Mouse (Mus musculus) kidney, embryonic 16.5 days (tissue): ENCODE data around the gene Tbc1d1. TPM values are rescaled to one million over a fixed set of nuclear protein-coding genes. Genes with fewer than 3 reads are reported as not detected.

Experiments used
- ATAC-seq: fragments of 200-750 bp; cut with Nextera tagmentation; 2 replicates; pipeline ENCODE4 v1.8.0; 2017; ENCODE audit warnings: moderate TSS enrichment; ENCODE audit not compliant: low FRiP score, low TSS enrichment
- H3K27ac ChIP-seq: fragments of 300-500 bp; sonication (generic); 2 replicates; pipeline ENCODE4 v1.5.1; 2014; ENCODE audit warnings: low read length
- H3K27me3 ChIP-seq: fragments of 300-500 bp; sonication (generic); 2 replicates; pipeline ENCODE4 v1.6.1; 2014; ENCODE audit warnings: low read length, control low read depth, mixed read lengths; ENCODE audit not compliant: insufficient read depth
- H3K36me3 ChIP-seq: fragments of 300-500 bp; sonication (generic); 2 replicates; pipeline ENCODE4 v1.6.1; 2014; ENCODE audit warnings: low read length, control low read depth, mixed read lengths; ENCODE audit not compliant: insufficient read depth
- H3K4me1 ChIP-seq: fragments of 300-500 bp; sonication (generic); 2 replicates; pipeline ENCODE4 v1.6.1; 2014; ENCODE audit warnings: low read length, control low read depth, mixed read lengths; ENCODE audit not compliant: insufficient read depth
- H3K4me2 ChIP-seq: fragments of 300-500 bp; sonication (generic); replicated peaks from 2 replicates; pipeline ENCODE4 v1.6.1; 2014; ENCODE audit warnings: low read depth, low read length
- H3K4me3 ChIP-seq: fragments of 300-500 bp; sonication (generic); 2 replicates; pipeline ENCODE4 v1.5.1; 2014; ENCODE audit warnings: mild to moderate bottlenecking, low read length
- H3K9ac ChIP-seq: fragments of 300-500 bp; sonication (generic); replicated peaks from 2 replicates; pipeline ENCODE4 v1.6.1; 2014; ENCODE audit warnings: low read length
- H3K9me3 ChIP-seq: fragments of 300-500 bp; sonication (generic); 2 replicates; pipeline ENCODE4 v1.6.1; 2016; ENCODE audit warnings: low read length, control low read depth
- WGBS: fragments of 180-500 bp; shearing (Covaris S2); extraction: QIAGEN DNeasy Blood & Tissue Kit; methylation state at CpG from one replicate; pipeline ENCODE4 v1.1.7; 2014; 5-methylcytosine and 5-hydroxymethylcytosine counted together
- polyA plus RNA-seq: library from polyadenylated mRNA; unstranded; fragments of >200 nt; fragmentation: Nextera tagmentation; extraction: Ambion mirVana; gene quantifications from 2 replicates; pipeline ENCODE4 v1.2.1, GENCODE M21; 2015

Gene Tbc1d1
- polyA plus RNA-seq, 1 experiment from 2014 or later = 39.5 TPM

DNA sequence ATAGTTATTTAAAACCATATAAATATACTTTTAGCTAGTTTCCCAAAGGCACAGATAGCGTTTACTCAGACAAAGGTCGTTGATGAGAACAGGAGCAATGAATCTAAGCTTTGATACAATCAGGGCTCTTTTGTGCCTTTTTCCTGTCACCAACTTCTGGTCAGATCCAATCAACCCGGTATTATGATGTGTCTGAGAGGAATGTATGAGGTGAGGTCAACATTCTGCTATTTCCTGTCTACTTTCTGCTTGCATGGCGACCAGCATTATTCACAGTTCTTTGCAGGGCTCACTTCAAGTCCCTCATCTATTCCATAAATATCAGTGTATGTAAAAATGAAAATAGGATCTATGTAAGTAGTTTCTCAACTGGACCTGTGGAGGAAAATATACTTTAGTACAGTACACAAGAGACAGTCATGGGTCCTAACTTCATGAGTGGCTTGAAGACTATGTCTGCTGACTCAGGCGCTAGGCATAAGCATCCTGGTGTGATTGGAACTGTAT lies 18.4 kb downstream of the Tbc1d1 start:
- WGBS = 55% methylated on average over 5 of the region's 5 CpGs
- Histone ChIP-seq H3K9ac (no peak overlapping the region), H3K27me3 (no peaks in the 10 kb centered on the region), H3K9me3 (no peaks in the 10 kb centered on the region), H3K4me2 (no peak overlapping the region), H3K4me3 (no peak overlapping the region), H3K36me3 (no peaks in the 10 kb centered on the region), H3K4me1 (no peaks in the 10 kb centered on the region), H3K27ac (no peak overlapping the region)
- ATAC-seq = no peak

DNA sequence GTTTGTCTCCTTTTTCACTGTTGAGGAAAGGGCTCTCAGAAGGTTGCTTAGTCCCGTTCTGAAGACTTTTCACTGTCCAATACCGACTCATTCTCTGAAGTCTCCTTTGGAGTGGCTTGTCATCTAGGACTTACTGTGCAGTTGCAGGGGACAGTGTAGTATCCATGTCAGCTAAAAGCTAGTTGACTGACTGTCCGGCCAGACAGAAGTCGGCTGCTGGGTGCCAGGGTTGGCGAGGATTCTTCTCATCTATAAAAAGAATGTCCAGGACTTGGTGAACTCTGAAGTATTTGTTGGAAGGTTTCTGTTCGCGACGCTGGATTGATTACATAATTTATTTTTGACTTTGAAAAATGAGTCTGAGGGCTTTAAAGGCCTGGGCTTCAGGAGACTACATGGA lies 24.4 kb downstream of the Tbc1d1 start:
- no peak overlapping the region for H3K9ac ChIP-seq
- H3K4me2 ChIP-seq = no peak overlapping the region
- 69% methylated on average over 8 of the region's 8 CpGs for WGBS
- no peaks in the 10 kb centered on the region for H3K9me3 ChIP-seq
- H3K27me3 ChIP-seq = no peaks in the 10 kb centered on the region
- no peak overlapping the region for H3K27ac ChIP-seq
- H3K4me3 ChIP-seq = no peak overlapping the region
- no peaks in the 10 kb centered on the region for H3K36me3 ChIP-seq
- H3K4me1 ChIP-seq = no peaks in the 10 kb centered on the region
- ATAC-seq = no peak

DNA sequence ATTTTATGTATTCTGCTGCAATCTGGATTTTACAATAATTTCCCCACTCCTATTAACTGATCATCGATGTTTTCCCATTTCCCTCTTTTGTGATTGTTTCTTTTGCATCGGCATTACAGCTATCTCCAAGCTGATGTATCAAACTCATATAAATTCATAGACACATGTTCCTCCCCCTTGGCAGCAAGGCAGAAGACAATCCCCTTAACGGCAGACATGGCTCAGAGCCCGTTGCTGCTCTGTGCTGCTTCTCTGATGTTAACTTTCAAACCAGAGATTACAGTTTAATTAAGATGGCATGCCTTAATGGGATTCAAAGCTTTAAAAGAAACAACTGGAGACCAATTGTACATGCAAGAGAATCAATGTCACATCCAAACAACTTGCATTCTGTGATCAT lies 27.6 kb downstream of the Tbc1d1 start:
- 61% methylated on average over 4 of the region's 4 CpGs for WGBS
- no peak overlapping the region for H3K9ac ChIP-seq
- H3K4me3 ChIP-seq = no peak overlapping the region
- no peaks in the 10 kb centered on the region for H3K36me3 ChIP-seq
- ATAC-seq = no peak
- H3K4me1 ChIP-seq = no peaks in the 10 kb centered on the region
- H3K27ac ChIP-seq = no peak overlapping the region
- H3K4me2 ChIP-seq = no peak overlapping the region
- H3K9me3 ChIP-seq = no peaks in the 10 kb centered on the region
- H3K27me3 ChIP-seq = no peaks in the 10 kb centered on the region

DNA sequence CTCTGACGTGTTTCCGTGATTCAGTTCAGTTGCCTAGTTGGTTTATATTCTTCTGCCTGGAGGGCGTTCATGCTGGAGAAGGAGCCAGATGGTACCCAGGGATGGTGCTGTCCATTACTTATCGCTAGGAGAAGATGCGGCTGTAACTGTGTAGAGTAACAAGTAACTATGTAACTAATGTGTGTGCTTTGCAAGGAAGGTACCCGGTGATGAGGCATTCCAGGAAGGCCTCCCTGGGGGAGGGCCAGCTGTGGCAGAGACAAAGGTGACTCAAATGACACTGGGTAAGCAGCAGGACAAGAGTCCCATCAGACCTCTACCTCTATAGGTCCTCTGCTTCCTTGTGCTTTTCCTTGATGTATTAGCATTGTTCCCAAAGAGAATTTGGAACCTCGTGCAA lies 29.2 kb downstream of the Tbc1d1 start:
- 62% methylated on average over 7 of the region's 7 CpGs for WGBS
- no peaks in the 10 kb centered on the region for H3K36me3 ChIP-seq
- no peaks in the 10 kb centered on the region for H3K4me1 ChIP-seq
- H3K4me3 ChIP-seq = no peak overlapping the region
- no peak overlapping the region for H3K4me2 ChIP-seq
- H3K27ac ChIP-seq = no peak overlapping the region
- peak; percentile 71 for ATAC-seq
- H3K27me3 ChIP-seq = no peaks in the 10 kb centered on the region
- no peak overlapping the region for H3K9ac ChIP-seq
- H3K9me3 ChIP-seq = no peaks in the 10 kb centered on the region

DNA sequence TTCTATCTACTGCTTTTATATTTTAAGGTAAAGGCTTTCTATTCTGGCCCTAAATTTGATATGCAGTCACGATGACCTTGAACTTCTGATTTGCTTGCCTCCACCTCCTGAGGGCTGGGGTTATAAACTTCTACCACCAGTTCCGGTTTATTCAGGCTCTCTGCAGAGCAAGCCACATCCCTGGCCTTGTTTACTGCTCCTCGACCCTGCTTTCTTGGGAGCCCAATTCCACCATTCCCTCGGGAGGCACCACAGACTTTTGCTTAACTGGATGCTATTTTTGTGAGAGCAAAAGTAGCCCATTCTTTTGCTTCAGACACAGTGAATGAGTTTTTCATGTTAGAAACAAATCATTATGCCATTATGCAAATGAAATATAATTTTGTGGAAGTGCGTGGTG lies 30.5 kb downstream of the Tbc1d1 start:
- 57% methylated on average over 5 of the region's 5 CpGs for WGBS

DNA sequence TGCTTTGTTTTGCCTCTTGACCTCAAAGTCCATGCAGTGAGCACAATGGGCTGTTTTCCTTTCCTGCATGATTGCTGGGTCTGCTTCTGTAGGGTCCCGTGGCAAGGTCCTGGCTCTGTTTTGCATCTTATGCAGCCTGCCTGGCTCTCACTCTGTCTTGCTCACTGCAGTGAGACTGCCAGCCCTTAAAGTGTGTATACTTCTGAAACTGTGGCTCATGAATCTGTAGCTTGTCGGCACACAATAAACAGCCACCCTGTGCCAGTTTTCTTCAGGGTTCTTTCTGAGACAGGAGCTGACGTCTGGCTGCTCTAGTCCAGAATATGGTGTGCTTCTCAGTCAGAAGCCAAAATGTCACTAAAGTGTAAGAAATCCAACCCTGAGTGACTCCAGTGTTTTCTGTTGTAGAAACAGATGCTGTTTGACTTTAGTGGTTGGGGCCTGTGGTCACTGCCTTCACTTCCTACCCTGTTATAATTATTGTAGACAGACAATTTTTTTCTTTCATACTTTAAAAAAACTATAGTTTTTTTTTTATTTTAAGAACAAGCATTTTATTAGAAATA lies 32.1 kb downstream of the Tbc1d1 start:
- H3K4me2 ChIP-seq = no peak overlapping the region
- H3K9ac ChIP-seq = no peak overlapping the region
- 53% methylated on average over 3 of the region's 3 CpGs for WGBS
- ATAC-seq = no peak
- no peaks in the 10 kb centered on the region for H3K27me3 ChIP-seq
- H3K9me3 ChIP-seq = peaks cover 7% of the 10 kb centered on the region
- peaks cover 9% of the 10 kb centered on the region; the same call in 1 of the 2 replicates for H3K36me3 ChIP-seq
- no peak overlapping the region for H3K4me3 ChIP-seq
- peaks cover under 1% of the 10 kb centered on the region; the same call in 1 of the 2 replicates for H3K4me1 ChIP-seq
- no peak overlapping the region for H3K27ac ChIP-seq

More for the DNA sequence above, 30.5 kb downstream of the Tbc1d1 start:
- Histone ChIP-seq H3K27ac (no peak overlapping the region), H3K4me3 (no peak overlapping the region), H3K9me3 (peaks cover 7% of the 10 kb centered on the region), H3K36me3 (peaks cover 9% of the 10 kb centered on the region; the same call in 1 of the 2 replicates), H3K27me3 (no peaks in the 10 kb centered on the region), H3K9ac (no peak overlapping the region), H3K4me2 (no peak overlapping the region), H3K4me1 (no peaks in the 10 kb centered on the region)
- no peak for ATAC-seq

DNA sequence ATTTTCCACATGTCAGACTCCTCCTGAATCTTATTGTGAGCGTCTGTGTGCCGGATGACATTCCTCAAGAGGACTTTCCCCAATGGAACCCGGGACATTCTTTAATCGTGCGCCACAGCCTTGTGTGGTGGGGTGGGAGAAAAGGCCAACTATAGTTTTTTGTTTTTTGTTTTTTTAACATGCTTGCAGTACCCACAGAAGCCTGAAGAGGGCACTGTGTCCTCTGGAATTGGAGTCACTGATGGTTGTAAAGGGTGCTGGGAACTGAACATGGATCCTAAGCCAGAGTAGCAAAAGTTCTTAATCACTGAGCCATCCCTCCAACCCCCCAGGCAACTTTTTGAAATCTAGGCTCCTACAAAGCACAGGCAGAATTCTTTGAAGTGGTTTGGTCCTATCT lies 34.8 kb downstream of the Tbc1d1 start:
- Histone ChIP-seq H3K4me2 (no peak overlapping the region), H3K27me3 (no peaks in the 10 kb centered on the region), H3K27ac (no peak overlapping the region), H3K9ac (no peak overlapping the region), H3K4me1 (peaks cover 5% of the 10 kb centered on the region; the same call in 1 of the 2 replicates), H3K9me3 (peaks cover 7% of the 10 kb centered on the region), H3K36me3 (peaks cover 9% of the 10 kb centered on the region; the same call in 1 of the 2 replicates), H3K4me3 (no peak overlapping the region)
- ATAC-seq = no peak
- 94% methylated on average over 5 of the region's 5 CpGs for WGBS

DNA sequence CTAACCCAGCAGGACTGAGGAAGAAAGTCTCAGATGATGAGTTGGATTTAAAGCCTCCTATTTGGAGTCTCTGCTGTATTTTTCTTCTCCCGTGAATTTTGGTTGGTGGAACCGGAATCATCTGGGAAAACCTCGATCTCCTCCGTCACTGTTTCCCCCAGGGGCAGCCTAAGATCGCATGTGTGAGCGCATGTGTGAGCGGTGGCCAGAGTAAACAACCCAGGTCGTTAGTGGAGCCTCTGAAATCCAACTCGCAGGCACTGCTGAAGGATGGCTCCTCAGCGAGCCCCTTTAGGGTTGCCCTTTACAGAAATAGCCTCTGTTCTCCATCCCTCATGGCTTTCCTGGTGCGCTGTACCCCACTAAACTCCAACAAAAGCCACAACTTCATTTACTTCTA lies 37.2 kb downstream of the Tbc1d1 start:
- 0 out of 2 replicates have a peak, but pooled peaks have one; percentile 50 for ATAC-seq
- Histone ChIP-seq H3K36me3 (peaks cover 9% of the 10 kb centered on the region; the same call in 1 of the 2 replicates), H3K9me3 (peaks cover 7% of the 10 kb centered on the region), H3K9ac (peak overlapping the region; percentile 37; the same call in 1 of the 2 replicates), H3K27ac (0 out of 2 replicates have a peak overlapping the region, but pooled peaks have one; percentile 2), H3K4me3 (peak overlapping the region; percentile 25; the same call in 1 of the 2 replicates), H3K27me3 (no peaks in the 10 kb centered on the region), H3K4me2 (peak overlapping the region; percentile 34), H3K4me1 (peaks cover 9% of the 10 kb centered on the region)
- WGBS = 22% methylated on average over 11 of the region's 11 CpGs

DNA sequence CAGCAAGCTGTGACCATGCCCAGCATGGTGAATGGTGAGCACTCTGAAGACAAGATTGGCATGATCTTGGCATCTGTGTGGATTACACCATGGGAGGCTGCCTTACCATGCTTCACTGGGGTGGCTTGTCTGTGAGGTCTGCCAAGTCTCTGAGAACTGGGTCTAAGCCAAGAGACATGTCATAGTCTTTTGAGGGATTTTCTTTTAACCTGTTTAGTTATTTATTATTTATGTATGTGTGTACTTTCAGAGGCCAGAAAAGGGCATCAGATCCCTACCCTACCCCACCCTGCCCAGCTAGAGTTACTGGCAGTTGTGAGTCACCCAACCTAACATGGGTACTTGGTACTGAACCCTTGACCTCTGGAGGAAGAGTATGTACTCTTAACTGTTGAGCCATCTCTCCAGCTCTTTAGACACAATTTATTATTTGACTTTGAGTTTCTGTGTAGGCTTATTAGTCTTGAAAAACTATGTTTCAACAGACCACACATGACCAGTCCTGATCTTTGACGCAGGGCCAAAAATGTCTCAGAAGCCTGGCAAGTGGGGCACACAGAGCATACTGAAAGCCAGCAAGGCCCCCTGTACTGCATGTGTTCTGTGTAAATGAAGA lies 40.3 kb downstream of the Tbc1d1 start:
- no peak for ATAC-seq
- no peak overlapping the region for H3K4me2 ChIP-seq
- peak overlapping the region; percentile 47; the same call in 1 of the 2 replicates for H3K27ac ChIP-seq
- H3K9ac ChIP-seq = no peak overlapping the region
- peaks cover 2% of the 10 kb centered on the region; the same call in 1 of the 2 replicates for H3K9me3 ChIP-seq
- no peaks in the 10 kb centered on the region for H3K27me3 ChIP-seq
- peaks cover 11% of the 10 kb centered on the region for H3K4me1 ChIP-seq
- H3K36me3 ChIP-seq = peaks cover 3% of the 10 kb centered on the region; the same call in 1 of the 2 replicates
- WGBS = 94% methylated on average over 1 of the region's 1 CpGs
- no peak overlapping the region for H3K4me3 ChIP-seq

DNA sequence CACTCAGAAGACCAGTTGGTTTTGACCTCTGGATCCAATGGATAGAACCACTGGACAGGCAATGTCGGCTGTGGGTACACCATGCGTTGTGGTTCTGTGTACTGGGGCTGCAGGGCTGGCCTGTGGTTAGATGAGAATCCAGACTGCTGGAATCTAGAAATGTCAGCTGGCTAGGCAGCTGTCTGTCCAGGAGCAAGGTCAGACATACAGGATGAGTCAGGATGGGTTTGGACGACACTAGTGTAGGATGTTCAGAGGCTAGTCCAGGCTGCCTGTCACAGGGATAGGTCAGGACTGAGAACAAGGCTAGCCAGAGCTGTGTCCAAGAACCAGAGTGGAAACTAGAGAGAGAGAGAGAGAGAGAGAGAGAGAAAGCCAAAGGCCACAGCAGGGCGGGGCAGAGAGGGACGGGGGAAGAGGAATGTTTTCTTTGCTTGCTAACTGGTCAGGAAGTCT lies 40.8 kb downstream of the Tbc1d1 start:
- peak; percentile 55 for ATAC-seq
- no peak overlapping the region for H3K4me3 ChIP-seq
- 59% methylated on average over 5 of the region's 5 CpGs for WGBS
- peaks cover 11% of the 10 kb centered on the region for H3K4me1 ChIP-seq
- no peak overlapping the region for H3K9ac ChIP-seq
- H3K9me3 ChIP-seq = no peaks in the 10 kb centered on the region
- H3K27me3 ChIP-seq = no peaks in the 10 kb centered on the region
- peak overlapping the region; percentile 47; the same call in 1 of the 2 replicates for H3K27ac ChIP-seq
- no peak overlapping the region for H3K4me2 ChIP-seq
- no peaks in the 10 kb centered on the region for H3K36me3 ChIP-seq
